Mouse (Mus musculus): ENCODE results near the gene Olfr957. TPM values are rescaled to one million over a fixed set of nuclear protein-coding genes. Genes with fewer than 3 reads are reported as not detected.

Gene Olfr957
- polyA plus RNA-seq, 1 experiment = not detected

DNA sequence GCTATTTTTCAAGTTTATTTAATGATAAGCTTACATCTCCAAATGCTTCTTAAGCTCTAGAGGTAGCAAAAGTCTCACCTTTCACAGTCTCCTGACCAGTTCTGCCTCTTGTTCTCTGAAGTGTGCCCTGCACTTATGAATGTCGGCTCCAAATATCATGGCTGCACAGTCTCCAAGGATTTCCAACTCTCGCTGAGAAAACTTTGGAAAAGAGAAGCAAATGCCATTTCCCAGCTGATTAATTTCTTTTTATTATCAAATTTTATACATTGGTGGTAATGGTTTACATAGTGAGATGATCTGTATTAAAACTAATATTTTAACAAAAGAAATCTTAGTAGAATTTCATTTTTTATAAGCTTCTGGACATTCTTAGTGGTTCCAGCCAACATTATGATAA lies 21.7 kb downstream of the Olfr957 start, which contains the start of gene Olfr44:
Gene Olfr44 (minus strand): TSS at position 101 of the 400 bp plus-strand sequence.
- no peak within 1 kb of the TSS for H3K4me2 ChIP-seq (ENCODE audit: low read depth)
- H3K4me3 ChIP-seq = no peak within 1 kb of the TSS
- H3K27me3 ChIP-seq (ENCODE audit: control insufficient read depth, insufficient read depth, insufficient read length) = no peaks in the 10 kb centered on the region
- TF ChIP-seq REST (IDR thresholded peaks at IDR 0.05; ENCODE audit: insufficient read depth, insufficient read length) (no peak), POLR2A (IDR thresholded peaks at IDR 0.05; ENCODE audit: insufficient read length, low read depth) (no peak), POLR2AphosphoS2 (IDR thresholded peaks at IDR 0.05; ENCODE audit: insufficient read length, low read depth) (no peak), USF1 (IDR thresholded peaks at IDR 0.05; ENCODE audit: low read depth) (no peak), TCF3 (IDR thresholded peaks at IDR 0.05; ENCODE audit: insufficient read length, low read depth) (no peak)
- no peak within 1 kb of the TSS for H3ac ChIP-seq (ENCODE audit: control insufficient read depth, insufficient read length)
- H3K79me2 ChIP-seq (ENCODE audit: control insufficient read depth, insufficient read depth) = no peaks in the 10 kb centered on the region
- H3K36me3 ChIP-seq (ENCODE audit: control insufficient read depth, insufficient read depth) = no peaks in the 10 kb centered on the region

DNA sequence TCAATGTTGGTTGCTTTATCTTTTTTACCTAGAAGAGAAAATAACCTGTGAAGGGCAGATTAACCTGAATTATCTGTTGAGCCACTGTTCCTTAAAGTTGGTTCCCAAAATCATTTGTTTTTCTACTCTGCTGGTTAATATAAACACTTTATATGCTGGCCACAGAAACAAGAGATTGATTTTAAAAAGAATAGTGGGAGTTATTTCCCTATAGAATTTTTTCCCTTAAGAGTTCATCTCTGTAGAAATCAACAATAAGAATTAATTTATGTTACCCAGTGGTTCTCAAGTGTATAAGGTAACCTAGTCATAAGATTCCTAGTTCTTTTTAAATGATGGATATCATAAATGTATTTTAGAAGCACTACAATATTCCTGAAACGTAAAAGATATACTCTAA lies 43.8 kb downstream of the Olfr957 start, which contains the start of gene Olfr955:
Gene Olfr955 (minus strand): TSS at position 101 of the 400 bp plus-strand sequence.
- H3K27me3 ChIP-seq (ENCODE audit: control insufficient read depth, insufficient read depth, insufficient read length) = no peaks in the 10 kb centered on the region
- TF ChIP-seq REST (IDR thresholded peaks at IDR 0.05; ENCODE audit: insufficient read depth, insufficient read length) (no peak), MAX (IDR thresholded peaks at IDR 0.05; ENCODE audit: low read depth) (no peak), CEBPB (IDR thresholded peaks at IDR 0.05; ENCODE audit: insufficient read depth, poor library complexity, severe bottlenecking) (no peak), POLR2AphosphoS2 (IDR thresholded peaks at IDR 0.05; ENCODE audit: insufficient read length, low read depth) (no peak), TCF3 (IDR thresholded peaks at IDR 0.05; ENCODE audit: insufficient read length, low read depth) (no peak), MYOD1 (IDR thresholded peaks at IDR 0.05; ENCODE audit: control insufficient read depth in 1 of 3, insufficient read length in 2 of 3, low read depth in 2 of 3) (no peak), MYOG (IDR thresholded peaks at IDR 0.05; ENCODE audit: control insufficient read depth in 1 of 3, insufficient read depth in 1 of 3, insufficient read length in 2 of 3, low read depth in 2 of 3) (no peak), SRF (IDR thresholded peaks at IDR 0.05; ENCODE audit: control insufficient read depth, insufficient read length, low read depth) (no peak)
- H3ac ChIP-seq (ENCODE audit: control insufficient read depth, insufficient read length) = no peak within 1 kb of the TSS
- H3K36me3 ChIP-seq (ENCODE audit: control insufficient read depth, insufficient read depth) = no peaks in the 10 kb centered on the region
- H3K4me2 ChIP-seq (ENCODE audit: low read depth) = no peak within 1 kb of the TSS
- no peaks in the 10 kb centered on the region for H3K79me2 ChIP-seq (ENCODE audit: control insufficient read depth, insufficient read depth)
- H3K4me3 ChIP-seq = no peak within 1 kb of the TSS

Other genes with a start within 250 kb of the Olfr957 start
- gene Olfr945, start 239.0 kb downstream of the Olfr957 start, polyA plus RNA-seq (2012; fragmentation: generic; extraction: Trizol) = not detected
- gene Olfr948, start 189.8 kb downstream of the Olfr957 start, polyA plus RNA-seq (2012; fragmentation: generic; extraction: Trizol) = not detected
- gene Olfr951, start 128.4 kb downstream of the Olfr957 start, polyA plus RNA-seq (2012; fragmentation: generic; extraction: Trizol) = not detected
- not detected for gene Olfr952, start 88.7 kb downstream of the Olfr957 start, polyA plus RNA-seq (2012; fragmentation: generic; extraction: Trizol)
- gene Olfr954, start 59.1 kb downstream of the Olfr957 start, polyA plus RNA-seq (2012; fragmentation: generic; extraction: Trizol) = not detected
- gene Olfr955, start 43.9 kb downstream of the Olfr957 start, polyA plus RNA-seq (2012; fragmentation: generic; extraction: Trizol) = not detected
- gene Olfr44, start 21.8 kb downstream of the Olfr957 start, polyA plus RNA-seq (2012; fragmentation: generic; extraction: Trizol) = not detected
- not detected for gene Olfr958, start 38.2 kb upstream of the Olfr957 start, polyA plus RNA-seq (2012; fragmentation: generic; extraction: Trizol)
- not detected for gene Olfr959, start 59.8 kb upstream of the Olfr957 start, polyA plus RNA-seq (2012; fragmentation: generic; extraction: Trizol)
- gene AW551984, start 88.6 kb upstream of the Olfr957 start, polyA plus RNA-seq (2012; fragmentation: generic; extraction: Trizol) = 0.01 TPM
- not detected for gene Olfr148, start 94.8 kb upstream of the Olfr957 start, polyA plus RNA-seq (2012; fragmentation: generic; extraction: Trizol)
- not detected for gene Olfr960, start 105.6 kb upstream of the Olfr957 start, polyA plus RNA-seq (2012; fragmentation: generic; extraction: Trizol)
- not detected for gene Olfr961, start 129.3 kb upstream of the Olfr957 start, polyA plus RNA-seq (2012; fragmentation: generic; extraction: Trizol)
- gene Olfr963, start 151.4 kb upstream of the Olfr957 start, polyA plus RNA-seq (2012; fragmentation: generic; extraction: Trizol) = not detected
- gene Olfr149, start 191.3 kb upstream of the Olfr957 start, polyA plus RNA-seq (2012; fragmentation: generic; extraction: Trizol) = 0.02 TPM
- not detected for gene Olfr965, start 195.5 kb upstream of the Olfr957 start, polyA plus RNA-seq (2012; fragmentation: generic; extraction: Trizol)
- gene Olfr150, start 215.2 kb upstream of the Olfr957 start, polyA plus RNA-seq (2012; fragmentation: generic; extraction: Trizol) = not detected
- not detected for gene Olfr967, start 230.4 kb upstream of the Olfr957 start, polyA plus RNA-seq (2012; fragmentation: generic; extraction: Trizol)